Mouse (Mus musculus): Measurements from ENCODE around the gene Dnajb3.

DNA sequence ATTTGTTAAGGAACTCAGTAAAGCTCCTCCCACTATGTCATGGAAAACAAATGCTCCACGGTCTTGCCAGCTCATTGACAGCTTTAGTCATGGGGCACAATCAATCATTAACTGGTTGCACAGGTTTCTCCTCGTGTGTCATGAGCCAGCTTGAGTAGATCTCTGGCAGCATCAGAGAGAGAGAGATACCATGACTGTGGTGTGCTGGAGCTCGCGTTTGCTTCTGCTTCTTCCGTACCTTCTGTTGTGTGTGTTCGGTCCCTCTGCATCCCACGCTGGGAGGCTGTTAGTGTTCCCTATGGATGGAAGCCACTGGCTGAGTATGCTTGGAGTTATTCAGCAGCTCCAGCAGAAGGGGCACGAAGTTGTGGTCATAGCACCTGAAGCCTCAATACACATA, 6.2 kb upstream of the Dnajb3 start, which contains the start of gene Ugt1a1:
- no peak for TF ChIP-seq CEBPB (IDR thresholded peaks at IDR 0.05; ENCODE audit: insufficient read depth, poor library complexity, severe bottlenecking)
- no peak for TF ChIP-seq USF1 (IDR thresholded peaks at IDR 0.05; ENCODE audit: low read depth)
